Mouse (Mus musculus): ENCODE measurements around the gene 4931422A03Rik.
"Not testable (repeated sequence)": the region's sequence is repeated elsewhere in the genome, so short reads cannot be mapped to it uniquely, and the experiment has no call there.

Gene 4931422A03Rik

GRCm38 (mm10) chr2:104028139-104028723 is at the start of gene 4931422A03Rik:
TSS of gene 4931422A03Rik (minus strand) at chr2:104028361.
- no peak for DNase-seq (ENCODE audit: low spot score in 2 of 2)

DNA sequence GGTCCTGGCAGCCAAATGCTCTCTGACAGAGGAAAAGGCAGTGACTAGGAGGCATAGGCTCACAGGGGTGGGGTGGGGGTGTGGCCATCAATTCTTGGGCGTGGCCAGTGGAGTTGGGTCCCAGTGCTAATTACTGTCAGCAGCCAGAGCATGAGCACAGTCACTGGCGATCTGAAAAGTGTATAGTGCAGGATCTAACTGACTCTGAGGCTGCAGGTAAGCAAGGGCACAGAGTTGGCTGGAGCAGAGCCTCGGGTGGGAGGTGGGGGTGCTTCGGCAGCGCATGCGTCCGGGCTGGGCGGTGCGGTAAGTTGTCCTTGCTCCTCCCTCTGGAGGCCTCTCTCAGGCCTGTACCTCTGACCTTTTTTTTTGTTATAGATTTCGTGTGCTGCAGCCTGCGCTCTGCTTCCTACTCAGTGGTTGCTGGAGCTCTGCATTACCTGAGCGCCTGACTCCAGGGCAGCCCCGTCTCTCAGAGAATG is 41.6 kb upstream of the 4931422A03Rik start, which contains the start of gene Cd59b:
Gene Cd59b (plus strand): TSS at position 146 of the 482 bp plus-strand sequence.
- no peak for DNase-seq (ENCODE audit: low spot score in 2 of 2)

- not testable (repeated sequence) for DNase-seq (ENCODE audit: low spot score in 2 of 2)
These were observed 40.3 kb upstream of the 4931422A03Rik start, which contains the start of gene Gm10799 for GRCm38 (mm10) chr2:104068450-104068849. TSS of gene Gm10799 (minus strand) at chr2:104068550.

- not testable (repeated sequence) for DNase-seq (ENCODE audit: low spot score in 2 of 2)
These were observed 37.4 kb upstream of the 4931422A03Rik start, which contains the start of gene Gm10912 for GRCm38 (mm10) chr2:104065526-104065925. TSS of gene Gm10912 (plus strand) at chr2:104065826.

DNA sequence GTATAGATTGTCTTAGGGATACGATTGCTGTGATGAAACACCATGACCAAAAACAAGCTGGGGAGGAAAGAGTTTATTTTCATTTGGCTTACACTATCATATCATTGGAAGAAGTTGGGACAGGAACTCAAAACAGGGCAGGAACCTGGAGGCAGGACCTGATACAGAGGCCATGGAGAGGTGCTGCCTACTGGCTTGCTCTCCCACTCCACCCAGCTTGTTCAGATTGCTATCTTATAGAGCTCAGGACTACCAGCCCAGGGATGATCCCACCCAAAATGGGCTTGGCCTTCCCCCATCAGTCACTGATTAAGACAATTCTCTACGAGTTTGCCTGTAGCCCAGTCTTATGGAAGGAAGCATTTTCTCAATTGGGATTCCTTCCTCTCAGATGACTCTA is 36.0 kb upstream of the 4931422A03Rik start:
- DNase-seq (ENCODE audit: low spot score in 2 of 2), result no peak

- no peak for DNase-seq (ENCODE audit: low spot score in 2 of 2)
These were observed 34.5 kb upstream of the 4931422A03Rik start for GRCm38 (mm10) chr2:104062665-104063064.

GRCm38 (mm10) chr2:104060996-104061395 is 32.8 kb upstream of the 4931422A03Rik start:
- DNase-seq (ENCODE audit: low spot score in 2 of 2), result no peak

GRCm38 (mm10) chr2:104059786-104060185 is 31.6 kb upstream of the 4931422A03Rik start:
- DNase-seq (ENCODE audit: low spot score in 2 of 2), result no peak

GRCm38 (mm10) chr2:104058954-104059353 is 30.8 kb upstream of the 4931422A03Rik start:
- no peak for DNase-seq (ENCODE audit: low spot score in 2 of 2)

DNA sequence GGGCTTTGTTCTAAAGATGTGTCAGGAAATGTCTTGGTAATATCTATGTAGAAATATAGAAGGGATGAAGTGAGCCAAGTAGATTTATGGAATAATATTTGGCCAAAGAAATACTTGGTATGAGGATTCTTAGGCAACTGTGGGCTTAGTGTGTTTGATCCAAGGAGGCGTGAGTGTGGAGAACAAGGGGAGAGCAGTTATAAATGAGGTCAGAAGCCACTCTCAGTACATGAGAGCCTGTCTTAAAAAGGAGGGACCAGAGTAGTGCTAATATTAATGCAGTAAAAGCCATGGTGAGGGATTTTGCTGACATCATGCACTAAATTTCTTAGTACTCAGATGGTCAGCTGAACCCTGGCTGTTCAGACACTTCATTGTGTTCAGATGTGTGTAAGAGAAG is 30.2 kb upstream of the 4931422A03Rik start:
- DNase-seq (ENCODE audit: low spot score in 2 of 2), result no peak

DNA sequence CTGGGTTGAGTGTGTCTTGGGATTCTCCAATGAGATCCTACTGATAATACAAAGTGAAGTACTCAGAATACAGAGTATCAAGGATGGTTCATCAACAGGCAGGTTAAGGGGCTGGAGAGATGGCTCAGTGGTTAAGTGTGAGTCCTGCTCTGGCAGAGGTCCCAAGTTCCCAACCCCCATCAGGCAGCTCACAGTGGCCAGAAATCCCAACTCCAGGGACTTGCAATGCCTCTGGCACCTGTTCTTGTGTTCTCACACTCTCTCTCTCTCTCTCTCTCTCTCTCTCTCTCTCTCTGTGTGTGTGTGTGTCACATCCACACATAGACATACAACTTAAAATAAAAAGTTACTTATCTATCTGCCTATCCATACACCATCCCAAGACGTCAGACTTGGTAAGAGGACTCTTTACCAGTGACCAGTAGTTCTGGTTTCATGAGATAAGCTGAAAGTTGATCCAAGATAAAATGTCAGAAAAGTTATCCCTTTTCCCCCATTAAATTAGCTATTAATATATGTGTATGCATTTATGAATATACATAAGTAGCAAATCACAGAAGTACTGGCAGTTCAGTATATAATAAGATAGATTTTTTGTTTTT is 16.4 kb upstream of the 4931422A03Rik start:
- no peak for DNase-seq (ENCODE audit: low spot score in 2 of 2)

- no peak for DNase-seq (ENCODE audit: low spot score in 2 of 2)
These were observed 15.7 kb upstream of the 4931422A03Rik start for GRCm38 (mm10) chr2:104043624-104044478.

DNA sequence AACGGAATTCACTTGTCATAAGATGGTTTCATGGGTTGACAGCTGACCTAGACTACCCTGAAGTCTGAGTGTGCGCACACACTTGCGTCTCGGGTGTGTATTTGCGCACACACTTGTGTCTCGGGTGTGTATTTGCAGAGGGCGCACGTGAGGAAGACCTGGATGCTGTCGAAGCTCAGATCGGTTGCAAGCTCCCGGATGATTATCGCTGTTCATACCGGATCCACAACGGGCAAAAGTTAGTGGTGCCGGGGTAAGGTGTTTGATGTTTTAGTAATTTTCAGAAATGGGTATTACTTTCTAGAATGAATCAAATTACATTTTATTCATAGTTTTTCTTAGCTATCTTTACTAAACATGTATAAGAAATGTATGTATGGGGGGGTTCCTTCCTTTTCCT is 14.6 kb upstream of the 4931422A03Rik start:
- DNase-seq (ENCODE audit: low spot score in 2 of 2), result no peak

GRCm38 (mm10) chr2:104041632-104042031 is 13.5 kb upstream of the 4931422A03Rik start:
- DNase-seq (ENCODE audit: low spot score in 2 of 2), result no peak

GRCm38 (mm10) chr2:104038236-104038635 is 10.1 kb upstream of the 4931422A03Rik start:
- no peak for DNase-seq (ENCODE audit: low spot score in 2 of 2)

DNA sequence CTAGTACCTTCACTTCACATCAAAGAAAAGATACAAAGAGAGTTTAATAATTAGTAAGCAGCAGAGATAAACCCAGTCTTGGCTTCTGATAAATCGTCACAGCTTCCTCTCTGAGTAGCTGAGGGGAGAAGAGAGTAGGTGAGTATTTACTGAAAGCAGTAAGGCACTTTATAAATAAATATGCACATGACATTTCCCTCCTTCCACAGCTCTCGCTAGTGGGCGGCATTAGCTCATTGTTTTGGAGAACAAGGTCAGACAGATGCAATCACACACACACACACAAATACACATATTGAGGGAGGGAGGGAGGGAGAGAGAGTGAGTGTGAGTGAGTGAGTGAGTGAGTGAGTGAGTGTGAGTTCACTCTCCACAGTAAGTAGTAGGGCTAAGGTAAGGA is 8.2 kb upstream of the 4931422A03Rik start:
- DNase-seq (ENCODE audit: low spot score in 2 of 2), result no peak

DNA sequence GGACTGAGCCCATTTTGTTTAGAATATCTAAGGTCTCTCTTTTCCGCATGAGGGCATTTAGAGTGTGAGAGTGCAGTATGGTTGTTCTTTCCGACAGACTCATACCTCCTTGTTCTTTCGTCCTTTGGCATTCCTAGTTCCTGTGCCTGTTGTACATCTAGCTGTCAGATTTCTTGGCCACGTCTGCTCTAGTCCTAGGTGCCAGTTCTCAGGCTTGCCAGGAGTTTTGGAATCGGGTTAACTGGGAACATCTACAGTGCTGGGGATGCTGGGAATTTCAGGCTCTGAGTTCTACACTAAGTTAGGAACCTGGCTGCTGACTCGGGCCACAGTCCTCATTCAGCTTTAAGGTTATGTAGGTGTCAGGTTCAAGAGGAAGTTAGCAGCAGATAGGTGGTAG is 7.4 kb upstream of the 4931422A03Rik start:
- no peak for DNase-seq (ENCODE audit: low spot score in 2 of 2)

- peak; percentile 25 to 71 for DNase-seq (ENCODE audit: low spot score in 2 of 2)
These were observed 6.8 kb upstream of the 4931422A03Rik start for GRCm38 (mm10) chr2:104034832-104035472.

- DNase-seq (ENCODE audit: low spot score in 2 of 2), result no peak
These were observed 3.9 kb upstream of the 4931422A03Rik start for GRCm38 (mm10) chr2:104032056-104032455.

GRCm38 (mm10) chr2:104030381-104030780 is 2.2 kb upstream of the 4931422A03Rik start:
- DNase-seq (ENCODE audit: low spot score in 2 of 2), result no peak

GRCm38 (mm10) chr2:104029074-104029473 is 913 bp upstream of the 4931422A03Rik start:
- no peak for DNase-seq (ENCODE audit: low spot score in 2 of 2)
